Mouse (Mus musculus) lung, postnatal 4 days (tissue): Measurements from ENCODE around the gene Hoxa5.

ENCODE experiments used
- DNase-seq, 2 experiments: peaks; one replicate each; pipeline ENCODE4 v3.0.0; 2021

The Hoxa5 gene

GRCm38 (mm10) chr6:52204050-52204752 is at the start of gene Hoxa5:
Gene Hoxa5 (minus strand): TSS chr6:52204587.
- DNase-seq: peak; percentile 92 to 93

- DNase-seq: peak in 1 of 2 experiments; percentile 30
Observed at GRCm38 (mm10) chr6:52253511-52254500, 49.4 kb upstream of the Hoxa5 start.

GRCm38 (mm10) chr6:52252775-52253376 is 48.5 kb upstream of the Hoxa5 start:
- DNase-seq: no peak

- peak in 1 of 2 experiments; percentile 16 for DNase-seq
Observed at GRCm38 (mm10) chr6:52252016-52252774, 47.8 kb upstream of the Hoxa5 start.

DNA sequence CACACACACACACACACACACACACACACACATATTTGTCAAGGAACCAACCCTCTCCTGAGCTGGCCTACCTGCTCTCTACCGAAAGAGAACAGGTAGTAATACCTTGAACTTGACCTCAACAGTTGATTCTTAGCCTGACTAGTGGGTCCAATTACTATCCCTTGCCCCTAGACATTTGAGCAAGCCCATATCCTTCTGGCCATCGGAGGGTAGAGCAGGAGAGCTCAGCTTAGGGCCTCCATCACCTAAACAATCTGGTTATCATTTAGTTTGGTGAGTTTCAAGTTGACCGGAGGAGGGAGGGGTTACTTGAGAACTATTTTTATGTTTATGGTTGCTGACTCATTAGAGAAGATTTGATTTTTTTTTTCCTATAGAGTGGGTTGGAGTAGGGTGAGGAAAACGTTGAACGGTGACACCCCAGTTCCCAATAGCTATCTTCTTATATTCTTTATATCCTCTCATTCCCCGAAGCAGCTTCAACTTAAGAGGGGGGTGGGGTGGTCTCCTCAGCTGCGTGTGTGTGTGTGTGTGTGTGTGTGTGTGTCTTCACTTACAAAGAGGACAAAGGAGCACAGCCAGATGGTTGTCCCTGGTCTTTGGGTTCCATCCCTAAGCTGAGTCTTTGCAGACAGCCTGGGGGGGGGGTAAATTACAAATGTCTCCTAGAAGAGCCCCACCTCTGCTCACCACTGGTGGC is 46.9 kb upstream of the Hoxa5 start:
- DNase-seq: no peak

GRCm38 (mm10) chr6:52249826-52250225 is 45.4 kb upstream of the Hoxa5 start:
- DNase-seq: no peak

GRCm38 (mm10) chr6:52249415-52249738 is 45.0 kb upstream of the Hoxa5 start:
- DNase-seq: no peak

GRCm38 (mm10) chr6:52248638-52249414 is 44.4 kb upstream of the Hoxa5 start:
- peak in 1 of 2 experiments; percentile 20 for DNase-seq

DNA sequence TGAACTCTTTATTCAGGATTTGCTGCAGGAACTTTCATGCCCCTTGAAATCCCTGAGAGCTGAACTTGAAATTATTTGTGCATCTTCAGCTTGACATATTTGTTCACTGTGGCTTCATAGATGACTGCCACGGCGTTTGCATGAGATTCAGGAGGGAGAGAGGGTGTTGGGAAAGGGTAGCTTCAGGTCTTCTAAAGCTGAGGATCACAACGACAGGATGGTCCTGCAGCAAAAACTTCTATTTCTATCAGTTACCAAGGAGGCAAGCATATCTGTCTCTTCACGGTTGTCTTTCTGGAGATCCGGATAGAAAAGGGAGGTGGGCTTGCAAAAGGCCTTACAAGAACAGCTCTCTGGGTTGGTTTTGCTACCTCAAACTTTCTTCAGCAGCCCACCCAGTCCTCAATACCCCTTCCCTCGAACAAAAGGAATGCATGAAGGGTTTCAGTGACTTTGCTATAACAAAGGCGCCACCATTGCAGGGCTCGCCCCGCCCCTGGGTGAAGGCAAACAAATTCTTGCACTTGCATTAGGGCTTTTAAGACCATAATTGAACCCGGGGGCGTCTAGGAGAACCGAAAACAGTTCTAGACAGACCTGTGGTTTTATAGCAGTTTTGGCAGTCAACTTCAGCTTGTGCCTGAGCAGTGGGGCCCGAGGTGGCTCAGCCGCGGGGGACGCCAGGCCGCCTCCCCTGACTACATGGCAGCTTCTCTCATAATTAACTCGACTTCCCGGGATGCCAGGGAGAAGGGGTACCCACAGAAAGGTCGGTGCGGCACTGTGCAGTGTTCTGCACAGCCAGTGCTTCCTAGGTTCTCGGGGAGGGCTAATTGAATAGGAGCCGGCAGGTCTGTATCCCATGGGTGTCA is 43.6 kb upstream of the Hoxa5 start:
- DNase-seq: peak in 1 of 2 experiments; percentile 22

DNA sequence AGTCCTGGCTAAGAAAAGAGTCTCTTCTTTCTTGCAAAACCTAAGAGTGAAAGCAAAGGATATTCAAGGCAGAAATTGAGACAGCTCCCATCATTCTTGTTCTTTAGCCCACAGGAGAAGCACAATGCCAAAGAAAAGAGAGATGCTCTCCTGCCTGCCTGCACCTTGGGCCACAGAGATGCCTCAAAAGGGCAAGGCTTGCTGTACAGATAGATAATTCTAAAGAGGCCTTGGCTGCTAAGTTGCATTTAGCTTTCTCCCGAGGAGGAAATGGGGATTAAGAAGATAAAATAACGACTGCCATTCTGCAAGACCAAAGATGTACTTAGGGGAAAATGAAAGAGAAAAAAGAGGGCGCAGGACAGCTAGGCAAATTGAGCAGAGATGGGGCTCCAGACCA is 42.5 kb upstream of the Hoxa5 start:
- peak in 1 of 2 experiments; percentile 14 for DNase-seq

GRCm38 (mm10) chr6:52246403-52246803 is 42.0 kb upstream of the Hoxa5 start:
- peak in 1 of 2 experiments; percentile 28 for DNase-seq

- no peak for DNase-seq
Observed at GRCm38 (mm10) chr6:52245757-52246142, 41.4 kb upstream of the Hoxa5 start, which contains the start of gene Hoxa11. Gene Hoxa11 (minus strand): TSS chr6:52245810.

GRCm38 (mm10) chr6:52245040-52245756 is 40.8 kb upstream of the Hoxa5 start:
- peak in 1 of 2 experiments; percentile 29 for DNase-seq

- DNase-seq: peak in 1 of 2 experiments; percentile 17
Observed at GRCm38 (mm10) chr6:52244471-52245039, 40.2 kb upstream of the Hoxa5 start.

DNA sequence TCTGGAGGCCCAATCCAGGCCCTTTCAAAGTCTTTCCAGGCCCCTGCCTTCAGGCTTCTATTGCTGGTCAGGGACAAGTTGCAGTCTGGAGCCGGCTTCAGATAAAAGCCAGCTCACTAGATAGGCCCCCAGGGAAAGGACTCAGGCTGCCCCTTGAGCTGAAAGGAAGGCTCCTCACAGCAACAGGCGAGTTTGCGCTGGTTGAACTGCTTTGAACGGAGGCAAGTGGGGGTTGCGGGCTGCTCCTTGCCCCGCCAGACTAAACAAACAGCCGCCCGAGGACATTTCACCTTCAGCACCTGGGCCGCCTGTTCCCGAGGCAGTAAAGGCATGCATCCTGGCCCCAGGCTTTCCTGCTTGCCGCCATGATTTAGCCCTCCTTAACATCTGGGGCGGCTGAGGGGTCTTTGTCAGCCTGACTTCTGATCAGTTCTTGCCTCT is 39.3 kb upstream of the Hoxa5 start:
- peak in 1 of 2 experiments; percentile 16 for DNase-seq

DNA sequence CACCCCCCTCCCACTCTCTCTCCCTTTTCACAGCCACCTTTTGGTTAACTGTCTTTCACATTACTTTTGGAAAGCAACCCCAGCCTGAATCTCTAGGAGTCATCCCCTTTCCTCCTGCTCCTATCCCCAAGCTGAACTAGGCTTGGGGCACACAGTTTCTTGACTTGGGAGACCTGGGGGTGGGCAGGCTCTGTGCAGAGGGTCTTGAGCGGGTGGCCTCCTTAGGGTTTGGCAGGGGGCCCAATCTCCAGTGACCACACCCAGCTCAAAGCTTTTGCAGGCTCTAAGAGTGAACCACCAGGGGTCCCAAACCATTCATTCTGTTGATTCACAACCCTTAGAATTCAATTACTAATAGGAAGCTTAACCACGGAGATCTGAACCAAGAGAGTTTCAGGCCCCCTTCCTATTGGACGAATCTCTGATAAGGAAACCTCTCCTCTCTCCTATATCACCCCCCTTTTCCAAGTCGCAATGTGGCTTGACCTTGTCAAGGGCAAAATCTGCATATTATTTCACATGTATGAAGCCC is 38.5 kb upstream of the Hoxa5 start:
- peak in 1 of 2 experiments; percentile 19 for DNase-seq

DNA sequence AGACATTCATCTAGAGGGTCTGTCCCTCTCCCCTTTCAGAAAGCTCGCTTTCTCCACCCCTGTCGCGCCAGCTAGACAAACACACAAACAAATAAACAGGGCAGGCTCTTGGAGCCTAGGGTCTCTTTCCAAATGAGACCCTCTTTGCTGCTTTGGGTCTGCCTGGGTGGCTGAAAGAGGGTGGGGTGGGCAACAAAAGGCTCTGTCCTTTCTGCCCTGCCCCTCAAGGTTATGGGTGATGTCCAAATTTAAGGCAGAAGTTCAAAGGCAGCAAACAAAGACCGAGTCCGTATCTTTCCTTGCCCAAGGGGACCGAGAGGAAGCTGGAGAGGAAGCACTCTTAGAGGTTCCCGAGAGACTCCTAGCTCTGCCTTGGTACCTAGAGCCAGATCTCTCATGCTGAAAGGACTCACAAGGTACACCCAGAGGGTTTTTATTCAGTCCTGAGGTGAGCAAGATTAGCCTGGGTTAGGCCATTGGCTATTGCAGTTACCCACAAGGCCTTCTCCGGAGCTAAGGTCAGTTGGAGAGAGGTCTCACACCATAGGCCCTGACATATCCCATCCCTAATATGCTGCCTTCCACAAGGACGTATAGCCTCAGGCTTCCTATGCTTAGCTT is 36.7 kb upstream of the Hoxa5 start:
- peak in 1 of 2 experiments; percentile 9 for DNase-seq

- DNase-seq: peak; percentile 85 to 88
Observed at GRCm38 (mm10) chr6:52240389-52241000, 36.1 kb upstream of the Hoxa5 start, which contains the start of gene Hoxa10. Gene Hoxa10 (minus strand): TSS chr6:52240854.
